Mouse (Mus musculus): ENCODE measurements at regions not wholly inside any gene's neighbourhood (a gene's known extent, or its start where the extent isn't known, plus 50 kb on each side); places are given as distances from the start of the nearest gene placed in this dataset.

DNA sequence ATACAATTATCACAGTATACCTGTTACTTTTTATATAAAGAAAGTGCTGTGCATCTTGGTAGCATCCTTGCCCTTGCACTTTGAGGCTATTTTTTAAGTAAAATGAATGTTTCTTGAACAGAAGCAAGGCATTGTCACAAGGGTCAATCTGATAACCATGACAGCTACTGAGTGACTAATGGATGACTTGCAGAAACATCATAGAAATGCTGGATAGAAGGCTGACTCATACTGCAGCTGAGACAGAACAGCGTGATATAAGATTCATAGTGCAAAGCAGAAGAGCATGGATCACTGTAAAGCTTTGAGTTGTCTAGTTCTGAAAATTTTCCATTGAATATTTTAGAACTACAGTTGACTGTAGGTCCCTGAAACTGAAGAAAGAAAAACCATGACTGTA is 739.6 kb upstream of the 4930412O13Rik start:
- Histone ChIP-seq H3K9ac (ENCODE audit: low read length) (no peak overlapping the region), H3K4me2 (ENCODE audit: low read depth) (no peak overlapping the region), H3K27me3 (ENCODE audit: control insufficient read depth, insufficient read depth, low read length) (no peaks in the 10 kb centered on the region), H3K27ac (ENCODE audit: low read depth, low read length) (no peak overlapping the region), H3K4me1 (ENCODE audit: control insufficient read depth, insufficient read depth, low read length) (no peaks in the 10 kb centered on the region), H3K36me3 (ENCODE audit: control insufficient read depth, insufficient read depth, low read length) (no peaks in the 10 kb centered on the region), H3K4me3 (ENCODE audit: low read depth, low read length) (no peak overlapping the region), H3K9me3 (ENCODE audit: control insufficient read depth, low read length) (no peaks in the 10 kb centered on the region)
- DNase-seq (ENCODE audit: low spot score) = no peak
- WGBS = 86% methylated on average over 1 of the region's 1 CpGs
- no peak for ATAC-seq (ENCODE audit: insufficient read depth, low FRiP score, low TSS enrichment)

DNA sequence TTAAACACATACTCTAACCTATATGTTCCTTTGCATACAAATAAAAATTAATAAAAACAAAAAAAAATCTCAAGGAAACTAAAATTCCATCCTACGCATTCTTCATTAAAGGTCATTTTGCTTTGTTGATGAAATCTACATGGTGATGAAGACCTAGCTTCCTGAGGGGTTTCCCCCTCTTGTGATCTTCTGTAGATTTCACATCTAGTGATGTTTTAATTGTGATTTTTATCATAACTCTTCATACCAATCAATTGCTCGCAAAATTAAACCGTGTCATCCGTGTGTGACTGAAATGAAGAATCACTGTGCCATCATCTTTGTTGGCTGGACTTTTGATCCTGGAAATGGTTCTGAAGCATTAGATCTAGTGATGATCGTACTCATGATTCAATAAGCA is 725.4 kb upstream of the 4930412O13Rik start:
- DNase-seq (ENCODE audit: low spot score) (no peak), ATAC-seq (ENCODE audit: insufficient read depth, low FRiP score, low TSS enrichment) (no peak)
- Histone ChIP-seq H3K9ac (ENCODE audit: low read length) (no peak overlapping the region), H3K4me1 (ENCODE audit: control insufficient read depth, insufficient read depth, low read length) (no peaks in the 10 kb centered on the region), H3K36me3 (ENCODE audit: control insufficient read depth, insufficient read depth, low read length) (no peaks in the 10 kb centered on the region), H3K9me3 (ENCODE audit: control insufficient read depth, low read length) (no peaks in the 10 kb centered on the region), H3K4me3 (ENCODE audit: low read depth, low read length) (no peak overlapping the region), H3K27me3 (ENCODE audit: control insufficient read depth, insufficient read depth, low read length) (no peaks in the 10 kb centered on the region), H3K4me2 (ENCODE audit: low read depth) (no peak overlapping the region), H3K27ac (ENCODE audit: low read depth, low read length) (no peak overlapping the region)
- 97% methylated on average over 5 of the region's 5 CpGs for WGBS

DNA sequence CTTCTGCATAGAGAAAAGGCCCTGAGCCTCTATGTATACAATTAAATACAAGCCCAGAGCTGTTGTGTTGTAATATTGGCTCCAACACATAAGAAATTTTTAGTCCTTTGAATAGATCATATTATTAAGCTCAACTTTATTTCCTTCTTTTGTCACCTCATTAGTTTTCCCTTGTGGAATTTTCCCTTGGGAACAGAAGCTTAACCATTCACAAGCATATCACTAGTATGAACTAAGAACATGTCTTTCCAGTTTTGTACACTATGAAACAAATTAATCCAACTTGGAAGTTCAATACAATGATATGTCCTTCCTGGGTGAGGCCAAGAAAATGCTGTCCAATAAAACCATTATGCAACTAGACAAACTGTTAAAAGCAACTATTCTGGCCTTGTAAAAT is 720.9 kb upstream of the 4930412O13Rik start:
- no peak overlapping the region for H3K4me2 ChIP-seq (ENCODE audit: low read depth)
- H3K27ac ChIP-seq (ENCODE audit: low read depth, low read length) = no peak overlapping the region
- no peaks in the 10 kb centered on the region for H3K36me3 ChIP-seq (ENCODE audit: control insufficient read depth, insufficient read depth, low read length)
- H3K4me3 ChIP-seq (ENCODE audit: low read depth, low read length) = no peak overlapping the region
- no peaks in the 10 kb centered on the region for H3K27me3 ChIP-seq (ENCODE audit: control insufficient read depth, insufficient read depth, low read length)
- ATAC-seq (ENCODE audit: insufficient read depth, low FRiP score, low TSS enrichment) (no peak), DNase-seq (ENCODE audit: low spot score) (no peak)
- no peaks in the 10 kb centered on the region for H3K4me1 ChIP-seq (ENCODE audit: control insufficient read depth, insufficient read depth, low read length)
- no peak overlapping the region for H3K9ac ChIP-seq (ENCODE audit: low read length)
- H3K9me3 ChIP-seq (ENCODE audit: control insufficient read depth, low read length) = no peaks in the 10 kb centered on the region

GRCm38 (mm10) chr2:9163819-9164560 is 717.1 kb upstream of the 4930412O13Rik start:
- H3K9ac ChIP-seq (ENCODE audit: low read length) = no peak overlapping the region
- 85% methylated on average over 5 of the region's 5 CpGs for WGBS

GRCm38 (mm10) chr2:9182127-9182526 is 698.9 kb upstream of the 4930412O13Rik start:
- ATAC-seq (ENCODE audit: insufficient read depth, low FRiP score, low TSS enrichment) = no peak
- WGBS = 87% methylated on average over 5 of the region's 5 CpGs
- Histone ChIP-seq H3K27ac (ENCODE audit: low read depth, low read length) (no peak overlapping the region), H3K4me3 (ENCODE audit: low read depth, low read length) (no peak overlapping the region), H3K9me3 (ENCODE audit: control insufficient read depth, low read length) (no peaks in the 10 kb centered on the region), H3K4me1 (ENCODE audit: control insufficient read depth, insufficient read depth, low read length) (no peaks in the 10 kb centered on the region), H3K27me3 (ENCODE audit: control insufficient read depth, insufficient read depth, low read length) (no peaks in the 10 kb centered on the region), H3K9ac (ENCODE audit: low read length) (no peak overlapping the region), H3K36me3 (ENCODE audit: control insufficient read depth, insufficient read depth, low read length) (no peaks in the 10 kb centered on the region), H3K4me2 (ENCODE audit: low read depth) (no peak overlapping the region)
- no peak for DNase-seq (ENCODE audit: low spot score)

More at GRCm38 (mm10) chr2:9163819-9164560, 717.1 kb upstream of the 4930412O13Rik start:
- H3K36me3 ChIP-seq (ENCODE audit: control insufficient read depth, insufficient read depth, low read length) = no peaks in the 10 kb centered on the region
- no peak overlapping the region for H3K4me2 ChIP-seq (ENCODE audit: low read depth)
- no peaks in the 10 kb centered on the region for H3K27me3 ChIP-seq (ENCODE audit: control insufficient read depth, insufficient read depth, low read length)
- DNase-seq (ENCODE audit: low spot score) (no peak), ATAC-seq (ENCODE audit: insufficient read depth, low FRiP score, low TSS enrichment) (no peak)
- no peak overlapping the region for H3K27ac ChIP-seq (ENCODE audit: low read depth, low read length)
- H3K4me1 ChIP-seq (ENCODE audit: control insufficient read depth, insufficient read depth, low read length) = no peaks in the 10 kb centered on the region
- no peak overlapping the region for H3K4me3 ChIP-seq (ENCODE audit: low read depth, low read length)
- H3K9me3 ChIP-seq (ENCODE audit: control insufficient read depth, low read length) = no peaks in the 10 kb centered on the region

DNA sequence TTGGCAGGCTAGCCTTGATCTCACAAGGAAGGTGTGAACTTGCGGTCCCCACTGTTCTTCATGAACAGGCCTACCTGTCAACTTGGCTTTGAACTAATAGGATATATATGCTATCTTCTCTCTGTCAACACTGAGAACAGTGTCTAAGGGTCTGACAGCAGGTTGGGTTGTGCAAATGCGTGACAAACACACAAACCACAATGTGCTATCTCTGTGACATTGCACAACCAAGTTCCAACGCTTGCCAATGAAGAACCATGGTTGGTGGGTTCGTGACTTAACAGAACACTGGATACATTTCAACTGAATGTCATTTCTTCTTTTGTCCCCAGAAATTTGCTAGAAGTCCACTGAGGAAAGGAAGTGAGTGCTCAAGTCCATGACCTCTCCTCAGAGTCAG is 696.8 kb upstream of the 4930412O13Rik start:
- Histone ChIP-seq H3K27ac (ENCODE audit: low read depth, low read length) (no peak overlapping the region), H3K4me1 (ENCODE audit: control insufficient read depth, insufficient read depth, low read length) (no peaks in the 10 kb centered on the region), H3K27me3 (ENCODE audit: control insufficient read depth, insufficient read depth, low read length) (no peaks in the 10 kb centered on the region), H3K36me3 (ENCODE audit: control insufficient read depth, insufficient read depth, low read length) (no peaks in the 10 kb centered on the region), H3K4me3 (ENCODE audit: low read depth, low read length) (no peak overlapping the region), H3K9me3 (ENCODE audit: control insufficient read depth, low read length) (no peaks in the 10 kb centered on the region), H3K4me2 (ENCODE audit: low read depth) (no peak overlapping the region), H3K9ac (ENCODE audit: low read length) (no peak overlapping the region)
- DNase-seq (ENCODE audit: low spot score) (no peak), ATAC-seq (ENCODE audit: insufficient read depth, low FRiP score, low TSS enrichment) (no peak)
- 91% methylated on average over 4 of the region's 4 CpGs for WGBS

DNA sequence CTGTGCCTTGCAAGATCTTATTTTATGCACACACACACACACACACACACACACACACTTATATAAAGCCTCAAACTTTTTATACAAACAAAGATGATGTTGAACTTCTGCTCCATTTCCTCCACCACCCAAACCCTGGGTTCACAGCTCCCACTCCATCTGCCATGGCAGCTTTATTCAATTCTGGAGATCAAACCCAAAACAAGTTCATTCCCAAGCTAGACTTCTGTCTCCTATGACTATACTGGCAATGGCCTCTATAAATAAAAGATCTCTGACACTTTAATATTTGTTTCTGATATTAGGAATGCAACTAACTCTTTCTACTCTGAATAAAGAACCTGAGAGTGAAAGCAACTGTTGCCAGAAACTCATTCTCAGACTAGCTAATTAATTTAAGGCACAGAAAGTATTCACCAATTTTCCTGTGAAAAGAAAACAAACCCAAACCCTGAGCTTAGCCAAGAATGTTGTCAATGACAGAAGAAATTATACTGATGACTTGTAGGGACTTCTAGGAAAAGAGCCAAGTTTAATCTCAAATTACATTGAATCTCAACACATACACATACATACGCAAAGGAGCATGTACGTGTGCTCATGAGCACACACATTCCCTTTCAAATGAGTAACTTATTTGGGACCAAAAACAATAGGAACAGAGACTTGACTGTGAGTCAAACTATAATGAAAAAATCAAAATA is 695.1 kb upstream of the 4930412O13Rik start:
- H3K4me3 ChIP-seq (ENCODE audit: low read depth, low read length) = no peak overlapping the region
- H3K36me3 ChIP-seq (ENCODE audit: control insufficient read depth, insufficient read depth, low read length) = no peaks in the 10 kb centered on the region
- H3K4me2 ChIP-seq (ENCODE audit: low read depth) = no peak overlapping the region
- H3K4me1 ChIP-seq (ENCODE audit: control insufficient read depth, insufficient read depth, low read length) = no peaks in the 10 kb centered on the region
- H3K27ac ChIP-seq (ENCODE audit: low read depth, low read length) = no peak overlapping the region
- H3K9me3 ChIP-seq (ENCODE audit: control insufficient read depth, low read length) = no peaks in the 10 kb centered on the region
- 84% methylated on average over 2 of the region's 2 CpGs for WGBS
- ATAC-seq (ENCODE audit: insufficient read depth, low FRiP score, low TSS enrichment) (no peak), DNase-seq (ENCODE audit: low spot score) (no peak)
- no peak overlapping the region for H3K9ac ChIP-seq (ENCODE audit: low read length)
- H3K27me3 ChIP-seq (ENCODE audit: control insufficient read depth, insufficient read depth, low read length) = no peaks in the 10 kb centered on the region

DNA sequence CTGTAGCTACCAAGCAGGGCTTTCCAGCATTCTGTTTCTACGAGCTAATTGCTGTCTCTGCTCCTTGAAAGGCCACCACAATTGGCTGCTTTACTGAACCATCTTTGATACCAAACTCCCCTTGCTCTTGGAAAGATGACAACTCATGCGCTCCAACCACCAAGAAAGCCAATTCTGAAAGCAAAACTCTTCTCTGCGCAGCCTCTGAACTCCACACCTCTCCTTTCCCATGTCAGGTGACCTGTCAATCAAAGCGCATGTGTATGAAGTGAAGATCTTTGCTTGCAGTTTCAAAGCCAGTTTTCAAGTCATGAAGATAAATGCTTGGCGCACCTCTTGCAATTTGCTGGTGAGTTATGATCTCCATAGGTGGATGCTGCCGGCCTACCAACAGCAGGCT is 687.9 kb upstream of the 4930412O13Rik start:
- no peaks in the 10 kb centered on the region for H3K27me3 ChIP-seq (ENCODE audit: control insufficient read depth, insufficient read depth, low read length)
- DNase-seq (ENCODE audit: low spot score) = no peak

DNA sequence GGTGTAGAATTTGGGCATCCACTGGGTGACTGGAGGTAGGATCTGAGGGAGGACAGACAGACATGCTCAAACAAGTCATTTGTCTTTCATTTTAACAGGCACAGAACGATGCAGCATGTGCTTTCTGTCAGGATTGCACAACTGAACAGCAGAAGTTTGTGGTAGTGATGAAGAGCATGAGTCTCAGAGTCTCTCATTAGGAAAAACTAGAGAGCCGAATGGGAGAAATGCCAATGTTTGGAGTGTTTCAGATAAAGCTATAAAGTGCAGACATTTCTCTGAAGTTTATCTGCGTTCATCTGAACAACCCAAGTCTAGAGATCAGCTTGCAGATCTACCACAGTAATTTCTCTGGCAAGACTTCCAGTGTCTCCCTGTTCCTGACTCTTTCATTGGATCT is 684.0 kb upstream of the 4930412O13Rik start:
- Histone ChIP-seq H3K9ac (ENCODE audit: low read length) (no peak overlapping the region), H3K27ac (ENCODE audit: low read depth, low read length) (no peak overlapping the region), H3K4me3 (ENCODE audit: low read depth, low read length) (no peak overlapping the region), H3K4me2 (ENCODE audit: low read depth) (no peak overlapping the region), H3K4me1 (ENCODE audit: control insufficient read depth, insufficient read depth, low read length) (no peaks in the 10 kb centered on the region), H3K36me3 (ENCODE audit: control insufficient read depth, insufficient read depth, low read length) (no peaks in the 10 kb centered on the region), H3K9me3 (ENCODE audit: control insufficient read depth, low read length) (no peaks in the 10 kb centered on the region), H3K27me3 (ENCODE audit: control insufficient read depth, insufficient read depth, low read length) (no peaks in the 10 kb centered on the region)
- no peak for DNase-seq (ENCODE audit: low spot score)
- no peak for ATAC-seq (ENCODE audit: insufficient read depth, low FRiP score, low TSS enrichment)
- 74% methylated on average over 3 of the region's 3 CpGs for WGBS

More for the DNA sequence above, 687.9 kb upstream of the 4930412O13Rik start:
- Histone ChIP-seq H3K4me2 (ENCODE audit: low read depth) (no peak overlapping the region), H3K36me3 (ENCODE audit: control insufficient read depth, insufficient read depth, low read length) (no peaks in the 10 kb centered on the region), H3K9ac (ENCODE audit: low read length) (no peak overlapping the region), H3K4me1 (ENCODE audit: control insufficient read depth, insufficient read depth, low read length) (no peaks in the 10 kb centered on the region), H3K4me3 (ENCODE audit: low read depth, low read length) (no peak overlapping the region), H3K27ac (ENCODE audit: low read depth, low read length) (no peak overlapping the region), H3K9me3 (ENCODE audit: control insufficient read depth, low read length) (no peaks in the 10 kb centered on the region)
- no peak for ATAC-seq (ENCODE audit: insufficient read depth, low FRiP score, low TSS enrichment)
- WGBS = 88% methylated on average over 6 of the region's 6 CpGs
